Mouse (Mus musculus): Measurements from ENCODE around the gene Lilra5. TPM values are rescaled to one million over a fixed set of nuclear protein-coding genes. Genes with fewer than 3 reads are reported as not detected.
"Not testable (repeated sequence)": the region's sequence is repeated elsewhere in the genome, so short reads cannot be mapped to it uniquely, and the experiment has no call there.

Gene Lilra5
- 0.63 and 0.78 TPM in 2 replicates for polyA plus RNA-seq (2012; ENCODE audit: insufficient read depth, insufficient read length, missing spikeins)

GRCm38 (mm10) chr7:4237454-4237853 is at the start of gene Lilra5:
Gene Lilra5 (plus strand): TSS chr7:4237754.
- Histone ChIP-seq H3K27ac (ENCODE audit: insufficient read depth, low read depth, low read length) (peak within 1 kb of the TSS; percentile 98), H3K4me1 (ENCODE audit: control insufficient read depth, insufficient read depth, low read length) (peaks cover 55% of the 10 kb centered on the region), H3K4me3 (ENCODE audit: insufficient read depth, low read length) (no peak within 1 kb of the TSS)
- TF ChIP-seq CTCF (IDR thresholded peaks at IDR 0.05; ENCODE audit: low read depth, low read length) (no peak), POLR2A (IDR thresholded peaks at IDR 0.05; ENCODE audit: borderline replicate concordance, low read depth, low read length) (no peak)

- no peak for TF ChIP-seq POLR2A (IDR thresholded peaks at IDR 0.05; ENCODE audit: borderline replicate concordance, low read depth, low read length)
- no peak for TF ChIP-seq CTCF (IDR thresholded peaks at IDR 0.05; ENCODE audit: low read depth, low read length)
- H3K4me3 ChIP-seq (ENCODE audit: insufficient read depth, low read length): no peak overlapping the region
- H3K4me1 ChIP-seq (ENCODE audit: control insufficient read depth, insufficient read depth, low read length): peaks cover 15% of the 10 kb centered on the region
- H3K27ac ChIP-seq (ENCODE audit: insufficient read depth, low read depth, low read length): no peak overlapping the region
These were observed 30.4 kb upstream of the Lilra5 start for GRCm38 (mm10) chr7:4207126-4207525.

GRCm38 (mm10) chr7:4208626-4209025 is 28.9 kb upstream of the Lilra5 start:
- H3K4me1 ChIP-seq (ENCODE audit: control insufficient read depth, insufficient read depth, low read length): peaks cover 13% of the 10 kb centered on the region
- no peak for TF ChIP-seq CTCF (IDR thresholded peaks at IDR 0.05; ENCODE audit: low read depth, low read length)
- TF ChIP-seq POLR2A (IDR thresholded peaks at IDR 0.05; ENCODE audit: borderline replicate concordance, low read depth, low read length): no peak
- H3K4me3 ChIP-seq (ENCODE audit: insufficient read depth, low read length): no peak overlapping the region
- H3K27ac ChIP-seq (ENCODE audit: insufficient read depth, low read depth, low read length): no peak overlapping the region

GRCm38 (mm10) chr7:4213436-4213835 is 24.1 kb upstream of the Lilra5 start:
- H3K4me3 ChIP-seq (ENCODE audit: insufficient read depth, low read length); H3K4me1 ChIP-seq (ENCODE audit: control insufficient read depth, insufficient read depth, low read length); H3K27ac ChIP-seq (ENCODE audit: insufficient read depth, low read depth, low read length): not testable (repeated sequence)

GRCm38 (mm10) chr7:4215396-4215795 is 22.2 kb upstream of the Lilra5 start:
- Histone ChIP-seq H3K27ac (ENCODE audit: insufficient read depth, low read depth, low read length) (no peak overlapping the region; the same call in 1 of the 2 replicates), H3K4me3 (ENCODE audit: insufficient read depth, low read length) (no peak overlapping the region), H3K4me1 (ENCODE audit: control insufficient read depth, insufficient read depth, low read length) (peaks cover 6% of the 10 kb centered on the region)
- TF ChIP-seq CTCF (IDR thresholded peaks at IDR 0.05; ENCODE audit: low read depth, low read length): no peak
- no peak for TF ChIP-seq POLR2A (IDR thresholded peaks at IDR 0.05; ENCODE audit: borderline replicate concordance, low read depth, low read length)

GRCm38 (mm10) chr7:4215805-4216204 is 21.7 kb upstream of the Lilra5 start:
- TF ChIP-seq CTCF (IDR thresholded peaks at IDR 0.05; ENCODE audit: low read depth, low read length): no peak
- TF ChIP-seq POLR2A (IDR thresholded peaks at IDR 0.05; ENCODE audit: borderline replicate concordance, low read depth, low read length): no peak
- no peak overlapping the region for H3K4me3 ChIP-seq (ENCODE audit: insufficient read depth, low read length)
- H3K27ac ChIP-seq (ENCODE audit: insufficient read depth, low read depth, low read length): 0 out of 2 replicates have a peak overlapping the region, but pooled peaks have one; percentile 10
- peaks cover 6% of the 10 kb centered on the region for H3K4me1 ChIP-seq (ENCODE audit: control insufficient read depth, insufficient read depth, low read length)

- peaks cover 45% of the 10 kb centered on the region for H3K4me1 ChIP-seq (ENCODE audit: control insufficient read depth, insufficient read depth, low read length)
- TF ChIP-seq POLR2A (IDR thresholded peaks at IDR 0.05; ENCODE audit: borderline replicate concordance, low read depth, low read length) (no peak), CTCF (IDR thresholded peaks at IDR 0.05; ENCODE audit: low read depth, low read length) (no peak)
- no peak overlapping the region for H3K27ac ChIP-seq (ENCODE audit: insufficient read depth, low read depth, low read length)
- H3K4me3 ChIP-seq (ENCODE audit: insufficient read depth, low read length): no peak overlapping the region
These were observed 2.0 kb upstream of the Lilra5 start for GRCm38 (mm10) chr7:4235536-4235935.

GRCm38 (mm10) chr7:4239038-4239721 is 1.6 kb downstream of the Lilra5 start:
- Histone ChIP-seq H3K4me1 (ENCODE audit: control insufficient read depth, insufficient read depth, low read length) (peaks cover 56% of the 10 kb centered on the region), H3K27ac (ENCODE audit: insufficient read depth, low read depth, low read length) (peak overlapping the region; percentile 98), H3K4me3 (ENCODE audit: insufficient read depth, low read length) (peak overlapping the region; percentile 19; the same call in 1 of the 2 replicates)
- TF ChIP-seq CTCF (IDR thresholded peaks at IDR 0.05; ENCODE audit: low read depth, low read length) (no peak), POLR2A (IDR thresholded peaks at IDR 0.05; ENCODE audit: borderline replicate concordance, low read depth, low read length) (no peak)

- H3K27ac ChIP-seq (ENCODE audit: insufficient read depth, low read depth, low read length); H3K4me3 ChIP-seq (ENCODE audit: insufficient read depth, low read length): not testable (repeated sequence)
These were observed 13.7 kb downstream of the Lilra5 start for GRCm38 (mm10) chr7:4251211-4251610.

GRCm38 (mm10) chr7:4256060-4256459 is 18.5 kb downstream of the Lilra5 start:
- not testable (repeated sequence) for H3K27ac ChIP-seq (ENCODE audit: insufficient read depth, low read depth, low read length); H3K4me1 ChIP-seq (ENCODE audit: control insufficient read depth, insufficient read depth, low read length)

More at GRCm38 (mm10) chr7:4251211-4251610, 13.7 kb downstream of the Lilra5 start:
- not testable (repeated sequence) for H3K4me1 ChIP-seq (ENCODE audit: control insufficient read depth, insufficient read depth, low read length)

GRCm38 (mm10) chr7:4260521-4260920 is 23.0 kb downstream of the Lilra5 start:
- H3K4me3 ChIP-seq (ENCODE audit: insufficient read depth, low read length); H3K4me1 ChIP-seq (ENCODE audit: control insufficient read depth, insufficient read depth, low read length); H3K27ac ChIP-seq (ENCODE audit: insufficient read depth, low read depth, low read length): not testable (repeated sequence)

More at GRCm38 (mm10) chr7:4256060-4256459, 18.5 kb downstream of the Lilra5 start:
- not testable (repeated sequence) for H3K4me3 ChIP-seq (ENCODE audit: insufficient read depth, low read length)

GRCm38 (mm10) chr7:4272106-4272505 is 34.6 kb downstream of the Lilra5 start:
- not testable (repeated sequence) for H3K4me1 ChIP-seq (ENCODE audit: control insufficient read depth, insufficient read depth, low read length); H3K4me3 ChIP-seq (ENCODE audit: insufficient read depth, low read length); H3K27ac ChIP-seq (ENCODE audit: insufficient read depth, low read depth, low read length)

GRCm38 (mm10) chr7:4273874-4274273 is 36.3 kb downstream of the Lilra5 start:
- H3K27ac ChIP-seq (ENCODE audit: insufficient read depth, low read depth, low read length); H3K4me3 ChIP-seq (ENCODE audit: insufficient read depth, low read length); H3K4me1 ChIP-seq (ENCODE audit: control insufficient read depth, insufficient read depth, low read length): not testable (repeated sequence)

GRCm38 (mm10) chr7:4275500-4275899 is 37.9 kb downstream of the Lilra5 start:
- not testable (repeated sequence) for H3K27ac ChIP-seq (ENCODE audit: insufficient read depth, low read depth, low read length); H3K4me1 ChIP-seq (ENCODE audit: control insufficient read depth, insufficient read depth, low read length); H3K4me3 ChIP-seq (ENCODE audit: insufficient read depth, low read length)
